Mouse (Mus musculus) heart, embryonic 11.5 days (tissue): ENCODE measurements at regions not wholly inside any gene's neighbourhood (a gene's known extent, or its start where the extent isn't known, plus 50 kb on each side); places are given as distances from the start of the nearest gene placed in this dataset.

Experiments used
- ATAC-seq: fragments of 200-750 bp; cut with Nextera tagmentation; replicated peaks from 2 replicates; pipeline ENCODE4 v1.8.0; 2017; ENCODE audit warnings: moderate library complexity; ENCODE audit not compliant: insufficient number of reproducible peaks, low FRiP score, low TSS enrichment
- H3K27ac ChIP-seq: fragments of 300-500 bp; sonication (generic); 2 replicates; pipeline ENCODE4 v1.5.1; 2014; ENCODE audit warnings: mild to moderate bottlenecking, low read depth, low read length
- H3K27me3 ChIP-seq: fragments of 300-500 bp; sonication (generic); 2 replicates; pipeline ENCODE4 v1.6.1; 2014; ENCODE audit warnings: mild to moderate bottlenecking, low read length, mixed read lengths; ENCODE audit not compliant: control insufficient read depth, insufficient read depth
- H3K36me3 ChIP-seq: fragments of 300-500 bp; sonication (generic); 2 replicates; pipeline ENCODE4 v1.6.1; 2014; ENCODE audit warnings: mild to moderate bottlenecking, low read length, moderate library complexity, mixed read lengths; ENCODE audit not compliant: control insufficient read depth, insufficient read depth
- H3K4me1 ChIP-seq: fragments of 300-500 bp; sonication (generic); 2 replicates; pipeline ENCODE4 v1.6.1; 2014; ENCODE audit warnings: low read length; ENCODE audit not compliant: control insufficient read depth, insufficient read depth
- H3K4me2 ChIP-seq: fragments of 300-500 bp; sonication (generic); 2 replicates; pipeline ENCODE4 v1.6.1; 2014; ENCODE audit warnings: mild to moderate bottlenecking, moderate library complexity
- H3K4me3 ChIP-seq: fragments of 300-500 bp; sonication (generic); 2 replicates; pipeline ENCODE4 v1.5.1; 2014; ENCODE audit warnings: low read depth, low read length
- H3K9ac ChIP-seq: fragments of 300-500 bp; sonication (generic); 2 replicates; pipeline ENCODE4 v1.6.1; 2014; ENCODE audit warnings: mild to moderate bottlenecking, low read depth, low read length, moderate library complexity
- H3K9me3 ChIP-seq: fragments of 300-500 bp; sonication (generic); replicated peaks from 2 replicates; pipeline ENCODE4 v1.6.1; 2016; ENCODE audit warnings: low read length; ENCODE audit not compliant: control insufficient read depth
- WGBS: fragments of 180-500 bp; shearing (Covaris S2); extraction: QIAGEN DNeasy Blood & Tissue Kit; methylation state at CpG from one replicate; pipeline ENCODE4 v1.1.7; 2014; ENCODE audit not compliant: insufficient replicate concordance; 5-methylcytosine and 5-hydroxymethylcytosine counted together

- H3K27ac ChIP-seq = no peak overlapping the region
- no peaks in the 10 kb centered on the region for H3K36me3 ChIP-seq
- H3K27me3 ChIP-seq = no peaks in the 10 kb centered on the region
- H3K9me3 ChIP-seq = no peaks in the 10 kb centered on the region
- 11% methylated on average over 16 of the region's 16 CpGs for WGBS
- H3K4me3 ChIP-seq = no peak overlapping the region
- ATAC-seq = no peak
- no peaks in the 10 kb centered on the region for H3K4me1 ChIP-seq
- no peak overlapping the region for H3K9ac ChIP-seq
- H3K4me2 ChIP-seq = 0 out of 2 replicates have a peak overlapping the region, but pooled peaks have one; percentile 27
These were observed 59.5 kb upstream of the Zbtb18 start for GRCm38 (mm10) chr1:177382596-177383190.

DNA sequence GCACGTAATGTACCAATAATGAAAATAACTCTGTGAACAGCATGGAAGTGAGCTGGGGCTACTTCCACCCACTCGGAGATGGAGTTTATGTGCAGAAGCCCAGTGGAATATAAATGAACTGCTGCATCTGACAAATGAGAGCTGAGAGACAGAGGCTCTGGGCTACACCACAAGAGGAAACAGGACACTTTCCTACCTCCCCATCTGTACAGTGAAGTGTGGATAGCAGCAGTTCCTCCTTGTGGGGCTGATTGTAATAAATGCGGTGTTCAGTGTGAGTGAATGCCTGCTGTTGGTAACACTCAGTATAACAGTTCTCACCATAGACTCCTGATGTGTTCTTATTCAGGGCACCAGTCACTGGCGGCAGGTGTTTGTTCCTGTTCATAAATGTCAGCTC is 60.0 kb upstream of the Zbtb18 start:
- Histone ChIP-seq H3K4me2 (no peak overlapping the region), H3K9me3 (no peaks in the 10 kb centered on the region), H3K36me3 (no peaks in the 10 kb centered on the region), H3K9ac (no peak overlapping the region), H3K27me3 (no peaks in the 10 kb centered on the region), H3K4me1 (no peaks in the 10 kb centered on the region), H3K4me3 (no peak overlapping the region), H3K27ac (no peak overlapping the region)
- no peak for ATAC-seq
- 86% methylated on average over 4 of the region's 4 CpGs for WGBS

GRCm38 (mm10) chr1:177378112-177378511 is 64.0 kb upstream of the Zbtb18 start:
- Histone ChIP-seq H3K9me3 (no peaks in the 10 kb centered on the region), H3K27me3 (no peaks in the 10 kb centered on the region), H3K9ac (no peak overlapping the region), H3K27ac (no peak overlapping the region), H3K4me3 (no peak overlapping the region), H3K36me3 (no peaks in the 10 kb centered on the region), H3K4me1 (peaks cover 5% of the 10 kb centered on the region; the same call in 1 of the 2 replicates), H3K4me2 (no peak overlapping the region)
- 85% methylated on average over 3 of the region's 3 CpGs for WGBS
- no peak for ATAC-seq

- Histone ChIP-seq H3K4me2 (no peak overlapping the region), H3K36me3 (no peaks in the 10 kb centered on the region), H3K4me1 (peaks cover 5% of the 10 kb centered on the region; the same call in 1 of the 2 replicates), H3K27me3 (no peaks in the 10 kb centered on the region), H3K4me3 (no peak overlapping the region), H3K9ac (no peak overlapping the region), H3K27ac (no peak overlapping the region), H3K9me3 (no peaks in the 10 kb centered on the region)
- ATAC-seq = no peak
- WGBS = 4% methylated on average over 5 of the region's 5 CpGs
These were observed 68.8 kb upstream of the Zbtb18 start for GRCm38 (mm10) chr1:177373226-177373825.

DNA sequence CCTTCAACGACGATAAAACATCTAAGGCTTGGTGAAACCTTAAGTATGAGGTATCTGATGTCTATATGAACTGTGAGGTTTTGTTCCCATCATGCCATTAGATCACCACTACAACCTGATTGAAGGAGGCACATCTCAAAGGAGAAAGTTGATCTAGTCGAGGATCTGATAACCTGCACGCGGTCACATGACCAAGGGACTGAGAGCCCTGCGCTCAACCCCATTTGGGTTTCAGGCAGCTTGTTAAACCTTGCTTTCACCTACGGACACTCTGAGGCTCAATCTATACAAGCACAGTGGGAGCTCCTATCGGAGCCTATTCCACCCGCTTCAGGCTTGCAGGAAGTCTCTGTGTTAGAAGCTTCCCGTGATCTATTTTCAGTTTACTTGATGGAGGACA is 70.1 kb upstream of the Zbtb18 start:
- peak overlapping the region; percentile 27; the same call in 1 of the 2 replicates for H3K4me2 ChIP-seq
- H3K27ac ChIP-seq = no peak overlapping the region
- 43% methylated on average over 10 of the region's 10 CpGs for WGBS
- H3K9ac ChIP-seq = no peak overlapping the region
- no peak overlapping the region for H3K4me3 ChIP-seq
- H3K9me3 ChIP-seq = no peaks in the 10 kb centered on the region
- no peak for ATAC-seq
- H3K4me1 ChIP-seq = peaks cover 5% of the 10 kb centered on the region; the same call in 1 of the 2 replicates
- H3K36me3 ChIP-seq = no peaks in the 10 kb centered on the region
- H3K27me3 ChIP-seq = no peaks in the 10 kb centered on the region

- Histone ChIP-seq H3K4me2 (no peak overlapping the region), H3K27me3 (no peaks in the 10 kb centered on the region), H3K4me1 (no peaks in the 10 kb centered on the region), H3K9me3 (no peaks in the 10 kb centered on the region), H3K9ac (no peak overlapping the region), H3K27ac (no peak overlapping the region), H3K4me3 (no peak overlapping the region), H3K36me3 (no peaks in the 10 kb centered on the region)
- WGBS = 61% methylated on average over 9 of the region's 9 CpGs
- no peak for ATAC-seq
These were observed 74.1 kb upstream of the Zbtb18 start for GRCm38 (mm10) chr1:177367864-177368610.

- no peak overlapping the region for H3K4me3 ChIP-seq
- ATAC-seq = no peak
- H3K9ac ChIP-seq = no peak overlapping the region
- no peak overlapping the region for H3K27ac ChIP-seq
- no peaks in the 10 kb centered on the region for H3K4me1 ChIP-seq
- no peak overlapping the region for H3K4me2 ChIP-seq
- 76% methylated on average over 6 of the region's 6 CpGs for WGBS
- H3K36me3 ChIP-seq = no peaks in the 10 kb centered on the region
- H3K9me3 ChIP-seq = no peaks in the 10 kb centered on the region
- no peaks in the 10 kb centered on the region for H3K27me3 ChIP-seq
These were observed 75.2 kb upstream of the Zbtb18 start for GRCm38 (mm10) chr1:177366914-177367313.

DNA sequence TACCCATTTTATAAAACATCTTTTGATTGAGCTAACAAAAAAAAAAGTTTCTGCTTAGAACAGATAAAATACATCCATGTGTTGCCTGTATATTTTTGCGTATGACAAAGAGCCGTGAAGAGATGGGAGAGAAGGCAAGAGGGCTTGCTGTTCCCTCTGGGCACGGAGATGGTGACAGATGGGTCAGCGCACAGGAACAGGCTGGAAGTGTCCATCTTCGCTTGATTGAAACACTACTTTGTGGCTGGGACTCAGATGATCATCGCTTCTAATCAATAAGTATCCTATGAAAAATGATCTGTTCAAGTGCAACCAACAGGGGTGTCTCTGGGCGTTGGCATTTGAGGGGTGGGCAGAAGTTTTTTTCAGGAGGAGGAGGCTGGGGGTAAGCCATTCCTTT is 75.7 kb upstream of the Zbtb18 start:
- no peaks in the 10 kb centered on the region for H3K27me3 ChIP-seq
- H3K4me2 ChIP-seq = no peak overlapping the region
- no peaks in the 10 kb centered on the region for H3K36me3 ChIP-seq
- no peak for ATAC-seq
- WGBS = 75% methylated on average over 7 of the region's 7 CpGs
- H3K27ac ChIP-seq = no peak overlapping the region
- H3K4me3 ChIP-seq = no peak overlapping the region
- no peak overlapping the region for H3K9ac ChIP-seq
- H3K4me1 ChIP-seq = no peaks in the 10 kb centered on the region
- no peaks in the 10 kb centered on the region for H3K9me3 ChIP-seq
